Comparison of ENCODE assay signal across 12 mouse cellular contexts in genomic region chr17:90094999-90095398, GRCm38 (mm10).
"Had no signal": no experiment of that assay in that cellular context is flagged by ENCODE, and none has a peak within 500 bp of the region (broad histone marks: within the 10 kb centered on the region; RNA-seq: fewer than 3 reads in every experiment).

No protein-coding gene starts in this region.

- H3K27me3 ChIP-seq: intestine, embryonic 15.5 days; liver, embryonic 15.5 days; midbrain, embryonic 13.5 days; stomach, embryonic 15.5 days had no signal

- H3K27ac ChIP-seq: intestine, embryonic 15.5 days; limb, embryonic 10.5 days; liver, embryonic 15.5 days; midbrain, embryonic 13.5 days; stomach, embryonic 15.5 days had no signal

- DNase-seq: kidney, adult 18-20 months; kidney, postnatal 14 days; lung, adult 2 months; lung, postnatal 36 days; thymus, postnatal 4 days had no signal

- H3K4me1 ChIP-seq: intestine, embryonic 15.5 days; limb, embryonic 10.5 days; liver, embryonic 15.5 days; midbrain, embryonic 13.5 days; stomach, embryonic 15.5 days had no signal

- H3K36me3 ChIP-seq: intestine, embryonic 15.5 days; limb, embryonic 10.5 days; liver, embryonic 15.5 days; midbrain, embryonic 13.5 days; stomach, embryonic 15.5 days had no signal

- H3K9me3 ChIP-seq: intestine, embryonic 15.5 days; limb, embryonic 10.5 days; liver, embryonic 15.5 days; midbrain, embryonic 13.5 days; stomach, embryonic 15.5 days had no signal

- H3K9ac ChIP-seq: intestine, embryonic 15.5 days; liver, embryonic 15.5 days; midbrain, embryonic 13.5 days; stomach, embryonic 15.5 days had no signal

- H3K4me3 ChIP-seq: intestine, embryonic 15.5 days; limb, embryonic 10.5 days; liver, embryonic 15.5 days; midbrain, embryonic 13.5 days; stomach, embryonic 15.5 days had no signal

- ATAC-seq: intestine, embryonic 15.5 days; lung, postnatal 0 days; midbrain, embryonic 13.5 days had no signal

- H3K4me2 ChIP-seq: intestine, embryonic 15.5 days; liver, embryonic 11.5 days; liver, embryonic 15.5 days; midbrain, embryonic 13.5 days; stomach, embryonic 15.5 days had no signal
